Mouse (Mus musculus) gastrocnemius, adult 8-10 months (tissue): ENCODE results near the gene Dmrtc2. TPM values are rescaled to one million over a fixed set of nuclear protein-coding genes. Genes with fewer than 3 reads are reported as not detected.

Source experiments
- DNase-seq, 2 experiments: peaks; one replicate each; pipeline ENCODE4 v3.0.0; 2022; ENCODE audit warnings: low spot score in 2 of 2
- total RNA-seq, 4 experiments: library from RNA; stranded (reverse); gene quantifications; 2 replicates each; pipeline ENCODE4 v1.2.4; 2022

Gene Dmrtc2
- total RNA-seq, 4 experiments from 2014 or later, result not detected

DNA sequence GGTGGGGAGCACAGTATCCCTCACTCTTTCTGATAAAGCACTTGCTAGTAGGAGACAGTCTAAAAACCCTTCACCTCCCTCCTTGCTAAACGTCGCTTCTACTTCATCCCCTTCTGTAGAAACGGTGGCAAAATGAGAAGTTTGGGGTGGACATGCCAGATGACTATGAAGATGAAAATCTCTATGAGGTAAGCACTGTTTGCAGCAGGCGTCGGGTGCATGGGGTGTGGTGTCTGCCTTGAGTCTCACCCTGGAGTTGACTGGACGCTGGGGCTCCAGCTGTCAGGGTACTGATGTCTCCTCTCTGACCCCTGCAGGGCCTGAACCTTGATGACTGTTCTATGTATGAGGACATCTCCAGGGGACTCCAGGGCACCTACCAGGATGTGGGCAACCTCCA, 31.3 kb downstream of the Dmrtc2 start:
- DNase-seq, result no peak

DNA sequence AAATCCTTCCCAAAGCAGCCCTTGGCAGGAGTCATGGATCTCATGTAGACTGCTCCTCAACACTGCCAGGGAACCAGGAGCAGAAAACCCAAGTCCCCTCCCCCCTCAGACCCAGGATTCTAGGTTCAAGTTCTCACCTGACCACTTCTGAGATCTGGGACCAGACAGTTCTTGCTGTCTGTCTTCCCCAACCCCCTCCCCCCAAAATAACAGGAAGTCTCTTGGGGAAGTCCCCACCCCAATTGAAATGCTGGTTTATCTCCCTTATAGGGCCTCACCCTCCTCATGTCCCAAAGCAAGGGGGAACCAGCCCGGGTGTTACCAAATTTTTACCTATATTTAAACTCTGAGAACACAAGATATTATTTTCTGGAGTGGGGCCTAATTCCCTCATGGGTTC, 32.0 kb downstream of the Dmrtc2 start:
- no peak for DNase-seq

GRCm38 (mm10) chr7:24902264-24902629, 32.4 kb downstream of the Dmrtc2 start:
- DNase-seq, result no peak

- peak; percentile 29 to 30 for DNase-seq
Observed at GRCm38 (mm10) chr7:24902630-24903443, 33.0 kb downstream of the Dmrtc2 start, which contains the start of gene Arhgef1. Gene Arhgef1 (plus strand): TSS chr7:24902912.

DNA sequence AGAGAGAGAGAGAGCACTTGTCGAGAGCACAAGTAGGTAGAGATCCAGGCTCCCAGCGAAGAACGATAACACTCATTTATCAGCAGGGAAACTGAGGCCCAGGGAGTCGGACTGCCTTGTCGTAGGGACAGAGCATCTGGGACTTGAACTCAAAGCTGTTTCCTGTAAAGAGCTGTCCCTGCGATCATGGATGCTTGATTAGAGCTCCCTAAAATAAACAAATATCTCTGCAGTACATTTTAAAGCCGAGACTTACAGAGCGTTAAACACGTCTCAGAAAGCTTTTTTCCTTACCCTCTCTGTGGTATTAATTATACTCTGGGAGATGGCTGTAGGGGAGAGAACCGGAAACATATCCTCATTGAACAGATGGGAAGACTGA, 33.6 kb downstream of the Dmrtc2 start:
- no peak for DNase-seq

- DNase-seq, result peak; percentile 97 to 98
Observed at GRCm38 (mm10) chr7:24904070-24904483, 34.2 kb downstream of the Dmrtc2 start.

- DNase-seq, result no peak
Observed at GRCm38 (mm10) chr7:24904936-24905335, 35.1 kb downstream of the Dmrtc2 start.

- no peak for DNase-seq
Observed at GRCm38 (mm10) chr7:24906551-24906950, 36.7 kb downstream of the Dmrtc2 start.

- DNase-seq, result no peak
Observed at GRCm38 (mm10) chr7:24907211-24907748, 37.4 kb downstream of the Dmrtc2 start.

GRCm38 (mm10) chr7:24912480-24912879, 42.6 kb downstream of the Dmrtc2 start:
- DNase-seq, result no peak

- no peak for DNase-seq
Observed at GRCm38 (mm10) chr7:24918763-24919323, 49.0 kb downstream of the Dmrtc2 start.

DNA sequence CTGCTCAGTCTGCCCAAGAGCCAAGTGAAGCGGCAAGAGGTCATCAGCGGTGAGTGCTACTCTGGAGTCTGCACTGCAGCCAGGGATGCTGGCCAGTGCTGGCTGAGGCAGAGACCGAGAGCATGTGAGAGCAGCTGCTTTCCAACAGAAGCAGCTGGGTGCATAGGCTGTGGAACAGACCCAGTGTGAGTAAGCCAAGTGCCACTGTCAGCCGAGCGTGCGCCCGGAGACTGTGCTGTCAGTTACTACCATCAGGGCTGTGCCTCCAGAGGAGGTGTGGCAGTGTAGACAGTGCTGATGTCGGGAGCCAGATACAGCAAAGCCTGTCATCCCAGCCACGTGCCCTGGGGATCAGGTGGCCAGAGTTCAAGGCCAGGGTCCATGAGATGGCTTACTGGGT, 49.9 kb downstream of the Dmrtc2 start:
- peak; percentile 68 to 79 for DNase-seq

Other genes with a start within 250 kb of the Dmrtc2 start
- gene Lypd3, start 233.5 kb upstream of the Dmrtc2 start, total RNA-seq, result not detected
- not detected for gene Tex101, start 193.4 kb upstream of the Dmrtc2 start, total RNA-seq
- not detected for gene BC049730, start 160.8 kb upstream of the Dmrtc2 start, total RNA-seq
- gene Gm4763, start 143.1 kb upstream of the Dmrtc2 start, total RNA-seq, result not detected
- gene Cd177, start 109.7 kb upstream of the Dmrtc2 start, total RNA-seq, result not detected
- not detected for gene Ceacam10, start 92.9 kb upstream of the Dmrtc2 start, total RNA-seq
- gene Gm9844, start 7.8 kb upstream of the Dmrtc2 start, total RNA-seq, result not detected
- not detected for gene Lypd4, start 116 bp upstream of the Dmrtc2 start, total RNA-seq
- 100 to 1,000 TPM; 382 to 444 (median 398) TPM for gene Rps19, start 14.3 kb downstream of the Dmrtc2 start, total RNA-seq
- gene Cd79a, start 27.3 kb downstream of the Dmrtc2 start, total RNA-seq, result under 1 TPM in 2 of 4 experiments, not detected in 2; 0.17 to 0.19 TPM
- gene Arhgef1, start 32.9 kb downstream of the Dmrtc2 start, total RNA-seq, result 10 to 100 TPM; 19.1 to 25.5 (median 22.5) TPM
- gene Gm4881, start 74.4 kb downstream of the Dmrtc2 start, total RNA-seq, result not detected
- gene Rabac1, start 102.7 kb downstream of the Dmrtc2 start, total RNA-seq, result 100 to 1,000 TPM; 255 to 297 (median 267) TPM
- gene Atp1a3, start 135.9 kb downstream of the Dmrtc2 start, total RNA-seq, result under 1 TPM; 0.25 to 0.58 (median 0.46) TPM
- 1 to 10 TPM; 1.3 to 3.2 (median 2.2) TPM for gene Grik5, start 202.3 kb downstream of the Dmrtc2 start, total RNA-seq
- gene Zfp574, start 202.5 kb downstream of the Dmrtc2 start, total RNA-seq, result 1 to 10 TPM; 6.5 to 9.3 (median 9.0) TPM